Comparison of ENCODE assay signal across 7 mouse cellular contexts in the genomic region with DNA sequence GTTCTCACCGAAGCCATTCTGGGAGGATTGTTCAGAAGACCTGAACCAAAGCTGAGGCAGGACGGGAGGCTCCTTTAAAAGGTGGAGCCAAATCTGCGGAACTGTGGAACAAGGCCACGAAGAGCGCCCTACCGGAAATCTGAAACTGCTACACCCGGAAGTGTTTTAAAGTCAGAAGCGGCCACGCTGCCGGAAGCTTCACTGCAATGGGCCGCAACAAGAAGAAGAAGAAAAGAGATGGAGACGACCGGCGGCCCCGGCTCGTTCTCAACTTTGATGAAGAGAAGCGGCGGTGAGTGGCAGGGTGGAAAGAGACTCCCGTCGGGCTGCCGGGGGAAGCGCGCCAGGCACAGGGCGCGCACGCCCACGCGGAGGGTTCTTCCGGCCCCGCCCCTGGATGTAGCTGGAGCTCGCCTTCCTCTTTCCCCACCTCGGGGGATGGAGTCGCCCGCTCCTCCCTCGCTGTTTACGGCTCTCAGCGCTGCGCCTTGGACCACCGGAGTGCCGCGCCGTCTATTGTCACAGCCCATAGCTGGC. TPM values are rescaled to one million over a fixed set of nuclear protein-coding genes. Genes with fewer than 3 reads are reported as not detected.
DNase-seq lines count a peak whose midpoint lies in the region; ATAC-seq lines count a peak whose summit lies in the region.

Gene Nol12 (plus strand): TSS at position 150 of the 537 bp plus-strand sequence.

- peak; percentile 83 to 96 for DNase-seq in adrenal gland, adult (ENCODE audit: inconsistent age in 2 of 2, low spot score in 1 of 2)
- peak; percentile 91 for DNase-seq in embryo, embryonic 10 days (ENCODE audit: low spot score)
- peak; percentile 75 for DNase-seq in gastrocnemius, postnatal 14 days
- peak; percentile 91 to 92 for DNase-seq in left cerebral cortex, postnatal 14 days (ENCODE audit: low spot score in 2 of 2)
- peak; percentile 91 for DNase-seq in mesoderm, embryonic 11.5 days (ENCODE audit: low read depth, low spot score)
- DNase-seq in right cerebral cortex, postnatal 36 days (ENCODE audit: low spot score in 2 of 2), result peak; percentile 82

- peak; percentile 90 for ATAC-seq in inflammation-experienced regulatory T-cells, adult 6 months

- intact Hi-C loops in gastrocnemius, postnatal 14 days (cut with DNase I; ENCODE audit: low total_unique reads), result no loop called here
- intact Hi-C loops in left cerebral cortex, postnatal 14 days (cut with DNase I), result no loop called here

RNA-seq across cellular contexts. Expression of gene Nol12, which starts in this region (rescaled TPM):
- 10 to 100 TPM; 28.3 to 30.3 TPM for total RNA-seq in gastrocnemius, postnatal 14 days (2021)
- polyA plus RNA-seq in inflammation-experienced regulatory T-cells, adult 6 months (2017; shearing (Covaris generic)), result 10 to 100 TPM; 38.8 to 53.8 (median 51.1) TPM
- 10 to 100 TPM; 35.3 to 39.9 TPM for total RNA-seq in left cerebral cortex, postnatal 14 days (2021)

Comparison
In these comparisons a context has a peak if more than half of its experiments do, and no peak if none do; other contexts are left out.
1. Peak in every context shown above with its lines: DNase-seq and ATAC-seq.